Mouse (Mus musculus) heart, postnatal 0 days (tissue): ENCODE measurements around the gene Prmt9.

Source experiments
- CTCF ChIP-seq: IDR thresholded peaks from 2 replicates; pipeline ENCODE4 v1.5.1; 2016; ENCODE audit warnings: antibody characterized with exemption, control low read depth, low read depth
- EP300 ChIP-seq: IDR thresholded peaks from 2 replicates; pipeline ENCODE4 v1.6.1; 2016; ENCODE audit warnings: antibody characterized with exemption, low read depth

- TF ChIP-seq CTCF (no peak), EP300 (no peak)
Measured at GRCm38 (mm10) chr8:77520601-77521000, 28.6 kb upstream of the Prmt9 start.
